Comparison of ENCODE assay signal across 15 mouse cellular contexts in the genomic region with DNA sequence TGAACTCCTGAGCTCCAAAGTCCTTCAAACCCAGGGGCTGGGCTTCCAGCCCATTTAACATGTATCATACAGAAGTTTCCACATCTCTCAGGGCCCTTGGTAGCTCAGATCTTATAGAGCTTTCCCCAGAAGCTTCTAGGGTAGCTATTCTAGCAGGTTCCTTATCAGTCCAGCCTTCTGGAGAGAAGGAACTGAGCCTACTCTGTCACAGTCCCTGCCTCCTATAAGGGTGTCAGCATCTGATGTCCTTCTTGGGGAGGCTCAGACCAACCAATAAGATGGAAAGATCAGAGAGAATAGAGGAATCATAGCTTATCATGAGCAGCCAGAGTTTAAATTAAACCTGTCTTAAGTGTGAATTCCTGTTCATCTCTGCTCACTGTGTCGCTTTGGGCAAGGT.
"Had no signal": no experiment of that assay in that cellular context is flagged by ENCODE, and none has a peak within 500 bp of the region (broad histone marks: within the 10 kb centered on the region; RNA-seq: fewer than 3 reads in every experiment).

No protein-coding gene starts in this region.

- H3K4me2 ChIP-seq: lung, embryonic 15.5 days; midbrain, embryonic 12.5 days; midbrain, embryonic 15.5 days; neural tube, embryonic 12.5 days had no signal

- H3K27me3 ChIP-seq: lung, embryonic 15.5 days; midbrain, embryonic 12.5 days; midbrain, embryonic 15.5 days; neural tube, embryonic 12.5 days had no signal

- H3K4me3 ChIP-seq: lung, embryonic 15.5 days; midbrain, embryonic 10.5 days; midbrain, embryonic 12.5 days; midbrain, embryonic 15.5 days; neural tube, embryonic 12.5 days had no signal

- DNase-seq: lung, adult 2 months; lung, postnatal 10 days; lung, postnatal 4 days; retina, postnatal 1 day; right cerebral cortex, adult 18-20 months; right cerebral cortex, postnatal 4 days; spleen, adult 18-20 months; thymus, adult 2 months; thymus, postnatal 25 days; thymus, postnatal 4 days had no signal

- ATAC-seq: midbrain, embryonic 15.5 days had no signal

- H3K9ac ChIP-seq: lung, embryonic 15.5 days; midbrain, embryonic 12.5 days; midbrain, embryonic 15.5 days; neural tube, embryonic 12.5 days had no signal

- H3K36me3 ChIP-seq: lung, embryonic 15.5 days; midbrain, embryonic 10.5 days; midbrain, embryonic 12.5 days; midbrain, embryonic 15.5 days; neural tube, embryonic 12.5 days had no signal

- H3K9me3 ChIP-seq: lung, embryonic 15.5 days; midbrain, embryonic 10.5 days; midbrain, embryonic 12.5 days; midbrain, embryonic 15.5 days; neural tube, embryonic 12.5 days had no signal

- H3K27ac ChIP-seq: lung, embryonic 15.5 days; midbrain, embryonic 10.5 days; midbrain, embryonic 12.5 days; midbrain, embryonic 15.5 days; neural tube, embryonic 12.5 days had no signal
